Mouse (Mus musculus): ENCODE data around the gene 3425401B19Rik. TPM values are rescaled to one million over a fixed set of nuclear protein-coding genes. Genes with fewer than 3 reads are reported as not detected.

3425401B19Rik gene
- 0.14 and 0.21 TPM in 2 replicates for polyA plus RNA-seq (2016; fragmentation: Nextera tagmentation; extraction: Ambion mirVana)

- H3K9ac ChIP-seq, result no peak within 1 kb of the TSS
- peaks cover 14% of the 10 kb centered on the region for H3K4me1 ChIP-seq
- no peaks in the 10 kb centered on the region for H3K9me3 ChIP-seq (replicated peaks)
- no peak within 1 kb of the TSS for H3K4me3 ChIP-seq
- H3K4me2 ChIP-seq (replicated peaks), result no peak within 1 kb of the TSS
- ATAC-seq (ENCODE audit: low FRiP score), result no peak
- H3K36me3 ChIP-seq, result no peaks in the 10 kb centered on the region
- H3K27ac ChIP-seq, result no peak within 1 kb of the TSS
- WGBS, result 64% methylated on average over 16 of the region's 16 CpGs
- no peaks in the 10 kb centered on the region for H3K27me3 ChIP-seq
Observed at GRCm38 (mm10) chr14:32685124-32685826, at the start of gene 3425401B19Rik. Gene 3425401B19Rik (minus strand): TSS chr14:32685293.

- no peak overlapping the region for H3K9ac ChIP-seq
- WGBS, result 33% methylated on average over 6 of the region's 6 CpGs
- no peaks in the 10 kb centered on the region for H3K4me1 ChIP-seq
- no peak overlapping the region for H3K4me2 ChIP-seq (replicated peaks)
- no peak overlapping the region for H3K4me3 ChIP-seq
- ATAC-seq (ENCODE audit: low FRiP score), result no peak
- no peaks in the 10 kb centered on the region for H3K36me3 ChIP-seq
- no peak overlapping the region for H3K27ac ChIP-seq
- H3K9me3 ChIP-seq (replicated peaks), result no peaks in the 10 kb centered on the region
- H3K27me3 ChIP-seq, result no peaks in the 10 kb centered on the region
Observed at GRCm38 (mm10) chr14:32732961-32733360, 47.9 kb upstream of the 3425401B19Rik start.

GRCm38 (mm10) chr14:32726864-32727263 lies 41.8 kb upstream of the 3425401B19Rik start:
- H3K27ac ChIP-seq, result no peak overlapping the region
- H3K4me1 ChIP-seq, result no peaks in the 10 kb centered on the region
- H3K27me3 ChIP-seq, result no peaks in the 10 kb centered on the region
- H3K4me3 ChIP-seq, result no peak overlapping the region
- H3K4me2 ChIP-seq (replicated peaks), result no peak overlapping the region
- no peaks in the 10 kb centered on the region for H3K36me3 ChIP-seq
- H3K9ac ChIP-seq, result no peak overlapping the region
- no peaks in the 10 kb centered on the region for H3K9me3 ChIP-seq (replicated peaks)
- ATAC-seq (ENCODE audit: low FRiP score), result no peak

- no peak overlapping the region for H3K9ac ChIP-seq
- H3K36me3 ChIP-seq, result no peaks in the 10 kb centered on the region
- no peak overlapping the region for H3K27ac ChIP-seq
- H3K9me3 ChIP-seq (replicated peaks), result no peaks in the 10 kb centered on the region
- no peaks in the 10 kb centered on the region for H3K27me3 ChIP-seq
- H3K4me3 ChIP-seq, result no peak overlapping the region
- no peak for ATAC-seq (ENCODE audit: low FRiP score)
- WGBS, result 50% methylated on average over 1 of the region's 1 CpGs
- H3K4me1 ChIP-seq, result no peaks in the 10 kb centered on the region
- no peak overlapping the region for H3K4me2 ChIP-seq (replicated peaks)
Observed at GRCm38 (mm10) chr14:32721461-32721860, 36.4 kb upstream of the 3425401B19Rik start.

- no peaks in the 10 kb centered on the region for H3K36me3 ChIP-seq
- 84% methylated on average over 6 of the region's 6 CpGs for WGBS
- H3K4me3 ChIP-seq, result no peak overlapping the region
- H3K27ac ChIP-seq, result no peak overlapping the region
- no peaks in the 10 kb centered on the region for H3K9me3 ChIP-seq (replicated peaks)
- no peaks in the 10 kb centered on the region for H3K4me1 ChIP-seq
- H3K27me3 ChIP-seq, result no peaks in the 10 kb centered on the region
- ATAC-seq (ENCODE audit: low FRiP score), result no peak
- no peak overlapping the region for H3K4me2 ChIP-seq (replicated peaks)
- H3K9ac ChIP-seq, result no peak overlapping the region
Observed at GRCm38 (mm10) chr14:32716763-32717439, 31.8 kb upstream of the 3425401B19Rik start.

GRCm38 (mm10) chr14:32715489-32715888 lies 30.4 kb upstream of the 3425401B19Rik start:
- H3K4me2 ChIP-seq (replicated peaks), result no peak overlapping the region
- no peaks in the 10 kb centered on the region for H3K4me1 ChIP-seq
- H3K9me3 ChIP-seq (replicated peaks), result no peaks in the 10 kb centered on the region
- no peaks in the 10 kb centered on the region for H3K36me3 ChIP-seq
- H3K27me3 ChIP-seq, result no peaks in the 10 kb centered on the region
- H3K27ac ChIP-seq, result no peak overlapping the region
- H3K4me3 ChIP-seq, result no peak overlapping the region
- 95% methylated on average over 2 of the region's 2 CpGs for WGBS
- H3K9ac ChIP-seq, result no peak overlapping the region
- no peak for ATAC-seq (ENCODE audit: low FRiP score)

GRCm38 (mm10) chr14:32715076-32715475 lies 30.0 kb upstream of the 3425401B19Rik start:
- 86% methylated on average over 6 of the region's 6 CpGs for WGBS
- no peak overlapping the region for H3K27ac ChIP-seq

GRCm38 (mm10) chr14:32709861-32710260 lies 24.8 kb upstream of the 3425401B19Rik start:
- no peak for ATAC-seq (ENCODE audit: low FRiP score)
- Histone ChIP-seq H3K36me3 (no peaks in the 10 kb centered on the region), H3K9me3 (replicated peaks) (no peaks in the 10 kb centered on the region), H3K4me1 (no peaks in the 10 kb centered on the region), H3K27ac (no peak overlapping the region), H3K4me3 (no peak overlapping the region), H3K27me3 (no peaks in the 10 kb centered on the region), H3K9ac (no peak overlapping the region), H3K4me2 (replicated peaks) (no peak overlapping the region)
- 94% methylated on average over 6 of the region's 6 CpGs for WGBS

More at GRCm38 (mm10) chr14:32715076-32715475, 30.0 kb upstream of the 3425401B19Rik start:
- Histone ChIP-seq H3K27me3 (no peaks in the 10 kb centered on the region), H3K9ac (no peak overlapping the region), H3K36me3 (no peaks in the 10 kb centered on the region), H3K9me3 (replicated peaks) (no peaks in the 10 kb centered on the region), H3K4me1 (no peaks in the 10 kb centered on the region), H3K4me2 (replicated peaks) (no peak overlapping the region), H3K4me3 (no peak overlapping the region)
- no peak for ATAC-seq (ENCODE audit: low FRiP score)

- no peak overlapping the region for H3K4me3 ChIP-seq
- H3K4me1 ChIP-seq, result no peaks in the 10 kb centered on the region
- WGBS, result 76% methylated on average over 7 of the region's 7 CpGs
- H3K4me2 ChIP-seq (replicated peaks), result no peak overlapping the region
- no peak for ATAC-seq (ENCODE audit: low FRiP score)
- H3K27ac ChIP-seq, result no peak overlapping the region
- no peaks in the 10 kb centered on the region for H3K9me3 ChIP-seq (replicated peaks)
- no peaks in the 10 kb centered on the region for H3K27me3 ChIP-seq
- H3K9ac ChIP-seq, result no peak overlapping the region
- H3K36me3 ChIP-seq, result no peaks in the 10 kb centered on the region
Observed at GRCm38 (mm10) chr14:32708756-32709155, 23.7 kb upstream of the 3425401B19Rik start.

- Histone ChIP-seq H3K9ac (no peak overlapping the region), H3K36me3 (no peaks in the 10 kb centered on the region), H3K4me1 (no peaks in the 10 kb centered on the region), H3K4me3 (no peak overlapping the region), H3K4me2 (replicated peaks) (no peak overlapping the region), H3K27me3 (no peaks in the 10 kb centered on the region), H3K9me3 (replicated peaks) (no peaks in the 10 kb centered on the region), H3K27ac (no peak overlapping the region)
- no peak for ATAC-seq (ENCODE audit: low FRiP score)
- WGBS, result 65% methylated on average over 8 of the region's 8 CpGs
Observed at GRCm38 (mm10) chr14:32707938-32708337, 22.8 kb upstream of the 3425401B19Rik start.

- Histone ChIP-seq H3K36me3 (no peaks in the 10 kb centered on the region), H3K9me3 (replicated peaks) (no peaks in the 10 kb centered on the region), H3K4me1 (no peaks in the 10 kb centered on the region), H3K4me2 (replicated peaks) (no peak overlapping the region), H3K4me3 (no peak overlapping the region), H3K9ac (no peak overlapping the region), H3K27me3 (no peaks in the 10 kb centered on the region), H3K27ac (no peak overlapping the region)
- ATAC-seq (ENCODE audit: low FRiP score), result no peak
- WGBS, result 56% methylated on average over 8 of the region's 8 CpGs
Observed at GRCm38 (mm10) chr14:32700972-32701371, 15.9 kb upstream of the 3425401B19Rik start.

GRCm38 (mm10) chr14:32698556-32698955 lies 13.5 kb upstream of the 3425401B19Rik start:
- H3K4me3 ChIP-seq, result no peak overlapping the region
- H3K36me3 ChIP-seq, result no peaks in the 10 kb centered on the region
- no peak overlapping the region for H3K4me2 ChIP-seq (replicated peaks)
- no peaks in the 10 kb centered on the region for H3K4me1 ChIP-seq
- H3K27me3 ChIP-seq, result no peaks in the 10 kb centered on the region
- 83% methylated on average over 3 of the region's 3 CpGs for WGBS
- H3K9ac ChIP-seq, result no peak overlapping the region
- no peak for ATAC-seq (ENCODE audit: low FRiP score)
- H3K9me3 ChIP-seq (replicated peaks), result no peaks in the 10 kb centered on the region
- no peak overlapping the region for H3K27ac ChIP-seq

- Histone ChIP-seq H3K36me3 (no peaks in the 10 kb centered on the region), H3K4me2 (replicated peaks) (no peak overlapping the region), H3K27me3 (no peaks in the 10 kb centered on the region), H3K27ac (no peak overlapping the region), H3K4me1 (no peaks in the 10 kb centered on the region), H3K9ac (no peak overlapping the region), H3K4me3 (no peak overlapping the region), H3K9me3 (replicated peaks) (no peaks in the 10 kb centered on the region)
- 83% methylated on average over 8 of the region's 8 CpGs for WGBS
- no peak for ATAC-seq (ENCODE audit: low FRiP score)
Observed at GRCm38 (mm10) chr14:32697774-32698173, 12.7 kb upstream of the 3425401B19Rik start.

Data from hindbrain, embryonic 12.5 days (tissue).